Mouse (Mus musculus) brain, embryonic 14.5 days (tissue): ENCODE measurements around the gene Kif26b.

Source experiments
- CTCF ChIP-seq: fragments of 200-500 bp; IDR thresholded peaks from 2 replicates; pipeline ENCODE4 v1.5.1; 2012; ENCODE audit warnings: inconsistent platforms, mild to moderate bottlenecking, moderate library complexity, borderline replicate concordance; ENCODE audit not compliant: insufficient read depth, insufficient read length; ENCODE audit errors: extremely low read depth
- POLR2A ChIP-seq: fragments of 200-500 bp; IDR thresholded peaks from 2 replicates; pipeline ENCODE4 v1.6.1; 2012; ENCODE audit warnings: mild to moderate bottlenecking, inconsistent platforms, borderline replicate concordance; ENCODE audit not compliant: poor library complexity, insufficient read depth, insufficient read length, severe bottlenecking; ENCODE audit errors: extremely low read depth

DNA sequence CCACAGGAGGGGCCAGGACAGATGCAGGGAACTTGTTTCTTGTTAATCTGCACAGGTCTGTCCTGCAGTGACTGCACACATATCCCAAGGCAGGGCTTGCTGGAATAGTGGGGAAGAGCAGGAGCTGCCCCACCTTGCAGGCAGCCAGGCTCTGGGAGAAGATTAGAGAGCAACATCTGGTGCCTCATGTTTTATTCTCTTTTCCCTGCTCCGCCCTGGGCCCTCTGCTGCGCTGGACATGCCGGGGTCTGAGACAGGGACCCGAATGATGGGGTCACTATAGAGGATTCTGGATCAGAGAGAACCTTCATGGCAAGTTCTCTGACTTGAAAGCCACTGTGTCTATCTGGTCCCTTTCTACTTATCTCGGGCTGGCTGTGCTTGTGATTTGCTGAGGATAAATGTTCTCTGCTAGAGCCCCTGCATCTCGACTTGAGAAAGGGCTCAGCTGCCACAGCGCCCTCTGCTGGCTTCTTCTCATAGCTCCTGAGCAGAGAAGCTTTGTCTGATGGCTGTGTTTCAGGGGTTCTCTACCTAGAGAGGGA lies 431.2 kb downstream of the Kif26b start:
- TF ChIP-seq CTCF: peak; percentile 92
- no peak for TF ChIP-seq POLR2A
